Mouse (Mus musculus) CH12.LX (cell line): ENCODE results near the gene Gm47791. TPM values are rescaled to one million over a fixed set of nuclear protein-coding genes. Genes with fewer than 3 reads are reported as not detected.

Source experiments
- DNase-seq: peaks from one replicate; pipeline ENCODE4 v3.0.0-alpha.2; 2013; ENCODE audit errors: extremely low read depth
- H3K27ac ChIP-seq: 2 replicates; pipeline ENCODE4 v1.5.1; 2012; ENCODE audit warnings: low read depth, mild to moderate bottlenecking, control low read depth, moderate library complexity; ENCODE audit not compliant: insufficient read depth
- H3K27me3 ChIP-seq: replicated peaks from 2 replicates; pipeline ENCODE3; 2012; ENCODE audit warnings: inconsistent platforms
- H3K36me3 ChIP-seq, 2 experiments: replicated peaks in 1 of 2; 2 replicates each; pipeline versions ENCODE3 to v1.6.1; 2012; ENCODE audit warnings: inconsistent platforms in 1 of 2, low read length in 1 of 2, mild to moderate bottlenecking in 1 of 2, mixed read lengths in 1 of 2, moderate library complexity in 1 of 2; ENCODE audit not compliant: control insufficient read depth in 1 of 2, insufficient read depth in 1 of 2
- H3K4me1 ChIP-seq, 2 experiments: 2 replicates each; pipeline ENCODE4 v1.6.1; 2012; ENCODE audit warnings: inconsistent platforms in 1 of 2, moderate library complexity in 1 of 2; ENCODE audit not compliant: insufficient read depth in 2 of 2, control insufficient read depth in 1 of 2
- H3K4me2 ChIP-seq: 2 replicates; pipeline ENCODE4 v1.6.1; 2012; ENCODE audit warnings: low read depth, mild to moderate bottlenecking, control low read depth; ENCODE audit not compliant: poor library complexity, insufficient read depth, severe bottlenecking
- H3K4me3 ChIP-seq, 3 experiments: fragments of 150-350 bp in 1 of 3; sonication (generic) in 1 of 3; replicated peaks in 1 of 3; 2 replicates each; pipeline versions ENCODE3 to v1.5.1; 2011 to 2012; ENCODE audit warnings: low read depth in 2 of 3, low read length in 2 of 3, mild to moderate bottlenecking in 2 of 3, moderate library complexity in 2 of 3, control low read depth in 1 of 3, improper control_type of control experiment in 1 of 3, inconsistent platforms in 1 of 3, mixed read lengths in 1 of 3; ENCODE audit not compliant: poor library complexity in 1 of 3
- H3K79me2 ChIP-seq: replicated peaks from 2 replicates; pipeline ENCODE4 v1.6.1; 2012; ENCODE audit warnings: mild to moderate bottlenecking, moderate library complexity; ENCODE audit not compliant: control insufficient read depth, poor library complexity, insufficient read depth, severe bottlenecking; ENCODE audit errors: extremely low read depth
- H3K9ac ChIP-seq: 2 replicates; pipeline ENCODE4 v1.6.1; 2012; ENCODE audit warnings: low read depth, mild to moderate bottlenecking, control low read depth, moderate library complexity; ENCODE audit not compliant: insufficient read depth
- H3K9me3 ChIP-seq: replicated peaks from 2 replicates; pipeline ENCODE3; 2012; ENCODE audit warnings: low read length, inconsistent platforms, mixed read lengths
- BHLHE40 ChIP-seq: IDR thresholded peaks from 2 replicates; pipeline ENCODE4 v1.6.1; 2011; ENCODE audit warnings: mild to moderate bottlenecking, low read depth, low read length, improper control_type of control experiment
- CHD2 ChIP-seq: IDR thresholded peaks from 2 replicates; pipeline ENCODE4 v1.6.1; 2011; ENCODE audit warnings: low read length, improper control_type of control experiment
- CTCF ChIP-seq, 2 experiments: IDR thresholded peaks in 1 of 2; conservative IDR thresholded peaks in 1 of 2; 2 replicates each; pipeline ENCODE4 v1.5.1; 2011 to 2012; ENCODE audit warnings: low read depth in 2 of 2, low read length in 2 of 2, improper control_type of control experiment in 1 of 2, inconsistent platforms in 1 of 2, mild to moderate bottlenecking in 1 of 2, moderate library complexity in 1 of 2
- E2F4 ChIP-seq: IDR thresholded peaks from 2 replicates; pipeline ENCODE4 v1.6.1; 2011; ENCODE audit warnings: low read depth, low read length, improper control_type of control experiment; ENCODE audit not compliant: insufficient replicate concordance
- ELF1 ChIP-seq: IDR thresholded peaks from 2 replicates; pipeline ENCODE4 v1.6.1; 2014; ENCODE audit warnings: low read depth, mild to moderate bottlenecking, inconsistent platforms, low read length, improper control_type of control experiment
- EP300 ChIP-seq: IDR thresholded peaks from 2 replicates; pipeline ENCODE4 v1.6.1; 2011; ENCODE audit warnings: low read length, improper control_type of control experiment
- IRF4 ChIP-seq: IDR thresholded peaks from 2 replicates; pipeline ENCODE4 v1.6.1; 2014; ENCODE audit warnings: low read depth, mild to moderate bottlenecking, inconsistent platforms, low read length, improper control_type of control experiment
- JUN ChIP-seq: IDR thresholded peaks from 2 replicates; pipeline ENCODE4 v1.6.1; 2011; ENCODE audit warnings: low read depth, mild to moderate bottlenecking, low read length, improper control_type of control experiment, moderate library complexity; ENCODE audit not compliant: insufficient read depth
- JUND ChIP-seq: conservative IDR thresholded peaks from 2 replicates; pipeline ENCODE4 v1.6.1; 2011; ENCODE audit warnings: low read depth, low read length, improper control_type of control experiment
- KAT2A ChIP-seq: IDR thresholded peaks from 2 replicates; pipeline ENCODE4 v1.6.1; 2012; ENCODE audit warnings: low read length, improper control_type of control experiment, inconsistent platforms; ENCODE audit not compliant: insufficient replicate concordance
- MAFK ChIP-seq: IDR thresholded peaks from 2 replicates; pipeline ENCODE4 v1.6.1; 2011; ENCODE audit warnings: low read length, improper control_type of control experiment; ENCODE audit not compliant: insufficient replicate concordance
- MAX ChIP-seq: IDR thresholded peaks from 2 replicates; pipeline ENCODE4 v1.6.1; 2011; ENCODE audit warnings: low read length, improper control_type of control experiment
- MXI1 ChIP-seq: IDR thresholded peaks from 2 replicates; pipeline ENCODE4 v1.6.1; 2011; ENCODE audit warnings: mild to moderate bottlenecking, low read depth, low read length, improper control_type of control experiment
- NELFE ChIP-seq: IDR thresholded peaks from 2 replicates; pipeline ENCODE4 v1.6.1; 2011; ENCODE audit warnings: low read depth, low read length, improper control_type of control experiment
- NRF1 ChIP-seq: IDR thresholded peaks from 2 replicates; pipeline ENCODE4 v1.6.1; 2014; ENCODE audit warnings: low read depth, mild to moderate bottlenecking, inconsistent platforms, low read length, improper control_type of control experiment, moderate library complexity
- PAX5 ChIP-seq: IDR thresholded peaks from 2 replicates; pipeline ENCODE4 v1.6.1; 2012; ENCODE audit warnings: low read length, inconsistent platforms, mixed read lengths
- POLR2AphosphoS2 ChIP-seq: IDR thresholded peaks from 2 replicates; pipeline ENCODE4 v1.6.1; 2011; ENCODE audit warnings: low read depth, low read length, improper control_type of control experiment
- SIN3A ChIP-seq: IDR thresholded peaks from 2 replicates; pipeline ENCODE4 v1.6.1; 2012; ENCODE audit warnings: low read length, improper control_type of control experiment, inconsistent platforms
- SMC3 ChIP-seq: IDR thresholded peaks from 2 replicates; pipeline ENCODE4 v1.6.1; 2011; ENCODE audit warnings: low read depth, low read length, improper control_type of control experiment
- TCF12 ChIP-seq: IDR thresholded peaks from 2 replicates; pipeline ENCODE4 v1.6.1; 2014; ENCODE audit warnings: low read depth, mild to moderate bottlenecking, inconsistent platforms, low read length, improper control_type of control experiment
- USF1 ChIP-seq: IDR thresholded peaks from 2 replicates; pipeline ENCODE4 v1.6.1; 2014; ENCODE audit warnings: low read depth, mild to moderate bottlenecking, inconsistent platforms, low read length, improper control_type of control experiment
- USF2 ChIP-seq: conservative IDR thresholded peaks from 2 replicates; pipeline ENCODE4 v1.6.1; 2011; ENCODE audit warnings: low read depth, low read length, improper control_type of control experiment
- ZKSCAN1 ChIP-seq: IDR thresholded peaks from 2 replicates; pipeline ENCODE4 v1.6.1; 2012; ENCODE audit warnings: low read depth, inconsistent platforms, low read length, improper control_type of control experiment, borderline replicate concordance
- dilution Hi-C: fragments of 300-500 bp; cut with MboI; formaldehyde crosslinking; loops from 2 replicates; pipeline ENCODE4 v1.14.3; 2020; ENCODE audit warnings: low sequenced_read_pairs; ENCODE audit not compliant: extremely low pct_unique_long_range_greater_than_20kb, extremely low pct_ligation_motif_present
- in situ Hi-C: fragments of 300-500 bp; cut with MboI; formaldehyde crosslinking; loops from 3 replicates; pipeline ENCODE4 v1.14.3; 2019; ENCODE audit warnings: low sequenced_read_pairs, low pct_ligation_motif_present, low pct_unique_long_range_greater_than_20kb, mixed read lengths
- polyA plus RNA-seq: library from polyadenylated mRNA; unstranded; fragments of >175 nt; gene quantifications from 2 replicates; pipeline ENCODE4 v1.2.1, GENCODE M21; 2012; ENCODE audit warnings: low read depth; ENCODE audit not compliant: insufficient read length
- total RNA-seq, 2 experiments: library from RNA; depleted of rRNA; stranded (reverse); fragments of 300-350 nt in 1 of 2; fragments of >200 nt in 1 of 2; gene quantifications; 2 replicates each; pipeline ENCODE4 v1.2.3; 2012 to 2014

Gene Gm47791
- total and polyA plus RNA-seq, 3 experiments: not detected

DNA sequence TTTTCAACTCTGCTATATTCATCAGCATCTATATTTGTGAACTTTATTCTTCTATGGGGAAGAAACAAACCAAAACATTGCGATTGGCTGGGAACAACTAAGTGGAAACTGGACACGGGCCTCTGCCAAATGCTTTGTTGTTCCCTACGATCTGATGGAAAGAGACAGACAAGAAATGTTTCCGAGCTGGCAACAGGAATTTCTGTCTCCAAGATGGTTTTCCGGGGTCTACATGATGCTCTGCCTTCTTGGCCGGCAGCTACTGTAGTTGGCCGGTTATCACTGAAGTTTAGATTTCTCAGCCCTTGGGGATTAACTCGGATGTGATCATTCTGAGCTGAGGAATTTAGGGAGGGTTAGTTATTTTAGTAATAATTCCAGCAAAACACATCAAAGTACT lies 35.3 kb upstream of the Gm47791 start:
- in situ Hi-C loops: no loop called here
- no peak for DNase-seq

DNA sequence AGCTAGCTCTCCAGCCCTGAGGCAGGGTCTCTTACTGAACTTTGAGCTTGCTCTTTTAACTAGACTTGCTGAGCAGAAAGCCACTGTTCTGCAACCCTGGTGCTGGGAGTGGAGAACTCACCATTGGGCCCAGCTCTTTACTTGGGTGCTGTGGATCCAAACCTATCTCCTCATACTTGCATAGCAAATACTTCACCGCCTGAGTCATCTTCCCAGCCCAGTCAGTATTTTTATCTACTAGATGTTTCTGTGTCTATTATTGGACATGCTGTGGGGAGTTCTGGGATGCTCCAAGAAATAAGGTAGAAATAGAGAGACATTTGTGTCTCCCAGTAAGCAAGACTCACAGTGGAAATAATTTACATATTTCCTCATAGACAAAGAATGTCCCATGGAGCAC lies 33.0 kb upstream of the Gm47791 start:
- dilution Hi-C loops: no loop called here
- no peak for DNase-seq
- in situ Hi-C loops: loop anchor here (5.0 kb wide), 2 partner anchors 38 to 183 kb away; no protein-coding TSS in a partner anchor
- Histone ChIP-seq H3K4me3 (no peak overlapping the region), H3K36me3 (no peaks in the 10 kb centered on the region), H3K9ac (no peak overlapping the region), H3K9me3 (no peaks in the 10 kb centered on the region), H3K4me1 (peaks cover 0 to 3% of the 10 kb centered on the region in 2 experiments; a peak in 1 of 4 replicates), H3K27me3 (no peaks in the 10 kb centered on the region), H3K4me2 (no peak overlapping the region), H3K27ac (no peak overlapping the region), H3K79me2 (no peaks in the 10 kb centered on the region)
- TF ChIP-seq CHD2 (no peak), POLR2AphosphoS2 (no peak), KAT2A (no peak), ELF1 (no peak), MXI1 (no peak), TCF12 (no peak), USF1 (no peak), E2F4 (no peak), MAX (no peak), IRF4 (no peak)

More for the DNA sequence above, 35.3 kb upstream of the Gm47791 start:
- H3K9ac ChIP-seq: no peak overlapping the region
- no peaks in the 10 kb centered on the region for H3K79me2 ChIP-seq
- dilution Hi-C loops: no loop called here
- H3K27ac ChIP-seq: no peak overlapping the region
- no peak for TF ChIP-seq USF1
- TF ChIP-seq CHD2: no peak
- no peak for TF ChIP-seq PAX5
- no peak for TF ChIP-seq USF2
- TF ChIP-seq MXI1: no peak
- no peak for TF ChIP-seq CTCF (conservative IDR thresholded peaks at IDR 0.05 in 1 of 2, IDR thresholded peaks at IDR 0.05 in 1 of 2; ENCODE audit: low read depth in 2 of 2, low read length in 2 of 2)
- no peak for TF ChIP-seq E2F4
- no peak for TF ChIP-seq MAFK
- no peak for TF ChIP-seq SMC3
- TF ChIP-seq NELFE: no peak
- no peak for TF ChIP-seq JUND
- TF ChIP-seq ELF1: no peak
- no peak for TF ChIP-seq SIN3A
- no peak for TF ChIP-seq EP300
- no peak for TF ChIP-seq ZKSCAN1
- TF ChIP-seq NRF1: no peak
- TF ChIP-seq BHLHE40: no peak
- no peak for TF ChIP-seq JUN
- TF ChIP-seq KAT2A: no peak
- no peaks in the 10 kb centered on the region for H3K9me3 ChIP-seq
- H3K36me3 ChIP-seq: no peaks in the 10 kb centered on the region
- no peak overlapping the region for H3K4me3 ChIP-seq
- peaks cover 0 to 6% of the 10 kb centered on the region in 2 experiments; a peak in 2 of 4 replicates for H3K4me1 ChIP-seq
- no peak overlapping the region for H3K4me2 ChIP-seq
- no peaks in the 10 kb centered on the region for H3K27me3 ChIP-seq
